Mouse (Mus musculus): ENCODE results near the gene Ttc30a2.
A peak's percentile ranks its signal among the peaks of the same experiment; 100 is the strongest.
"Not testable (repeated sequence)": the region's sequence is repeated elsewhere in the genome, so short reads cannot be mapped to it uniquely, and the experiment has no call there.

Ttc30a2 gene

GRCm38 (mm10) chr2:75981440-75982081 lies 3.6 kb upstream of the Ttc30a2 start, which contains the start of gene Ttc30a1:
Gene Ttc30a1, minus strand, starts transcription at chr2:75981967.
- DNase-seq (ENCODE audit: low spot score in 2 of 2), result peak; percentile 51 to 67

GRCm38 (mm10) chr2:75980933-75981439 lies 3.0 kb upstream of the Ttc30a2 start:
- DNase-seq (ENCODE audit: low spot score in 2 of 2), result not testable (repeated sequence)

GRCm38 (mm10) chr2:75976070-75976469 lies 1.9 kb downstream of the Ttc30a2 start:
- DNase-seq (ENCODE audit: low spot score in 2 of 2), result not testable (repeated sequence)

GRCm38 (mm10) chr2:75974131-75974530 lies 3.8 kb downstream of the Ttc30a2 start:
- DNase-seq (ENCODE audit: low spot score in 2 of 2), result no peak

GRCm38 (mm10) chr2:75964972-75965371 lies 13.0 kb downstream of the Ttc30a2 start:
- DNase-seq (ENCODE audit: low spot score in 2 of 2), result peak; percentile 17 to 61

GRCm38 (mm10) chr2:75964512-75964911 lies 13.5 kb downstream of the Ttc30a2 start:
- peak; percentile 22 to 27 for DNase-seq (ENCODE audit: low spot score in 2 of 2)

GRCm38 (mm10) chr2:75964051-75964450 lies 13.9 kb downstream of the Ttc30a2 start:
- DNase-seq (ENCODE audit: low spot score in 2 of 2), result no peak

- no peak for DNase-seq (ENCODE audit: low spot score in 2 of 2)
These were observed 14.6 kb downstream of the Ttc30a2 start for GRCm38 (mm10) chr2:75963211-75963840.

GRCm38 (mm10) chr2:75960366-75961330 lies 17.3 kb downstream of the Ttc30a2 start:
- DNase-seq (ENCODE audit: low spot score in 2 of 2), result no peak

- no peak for DNase-seq (ENCODE audit: low spot score in 2 of 2)
These were observed 18.1 kb downstream of the Ttc30a2 start for GRCm38 (mm10) chr2:75959850-75960365.

- DNase-seq (ENCODE audit: low spot score in 2 of 2), result no peak
These were observed 18.7 kb downstream of the Ttc30a2 start for GRCm38 (mm10) chr2:75959183-75959849.

GRCm38 (mm10) chr2:75955709-75956108 lies 22.3 kb downstream of the Ttc30a2 start:
- no peak for DNase-seq (ENCODE audit: low spot score in 2 of 2)

- no peak for DNase-seq (ENCODE audit: low spot score in 2 of 2)
These were observed 24.6 kb downstream of the Ttc30a2 start for GRCm38 (mm10) chr2:75953320-75953719.

GRCm38 (mm10) chr2:75950685-75951084 lies 27.3 kb downstream of the Ttc30a2 start:
- no peak for DNase-seq (ENCODE audit: low spot score in 2 of 2)

- peak; percentile 52 to 66 for DNase-seq (ENCODE audit: low spot score in 2 of 2)
These were observed 39.6 kb downstream of the Ttc30a2 start, which contains the start of gene Ttc30b for GRCm38 (mm10) chr2:75938117-75939063. Gene Ttc30b, minus strand, starts transcription at chr2:75938585.

- DNase-seq (ENCODE audit: low spot score in 2 of 2), result not testable (repeated sequence)
These were observed 40.4 kb downstream of the Ttc30a2 start for GRCm38 (mm10) chr2:75937520-75938116.

GRCm38 (mm10) chr2:75936685-75937084 lies 41.3 kb downstream of the Ttc30a2 start:
- DNase-seq (ENCODE audit: low spot score in 2 of 2), result not testable (repeated sequence)

GRCm38 (mm10) chr2:75933541-75933940 lies 44.4 kb downstream of the Ttc30a2 start:
- DNase-seq (ENCODE audit: low spot score in 2 of 2), result no peak

GRCm38 (mm10) chr2:75930941-75931340 lies 47.0 kb downstream of the Ttc30a2 start:
- no peak for DNase-seq (ENCODE audit: low spot score in 2 of 2)

Measured in frontal cortex, postnatal 25 days (tissue).